Mouse (Mus musculus) megakaryocyte, embryonic 14.5 days (primary cell): ENCODE results near the gene Vmn2r100. TPM values are rescaled to one million over a fixed set of nuclear protein-coding genes. Genes with fewer than 3 reads are reported as not detected.

ENCODE experiments used
- H3K27me3 ChIP-seq: replicated peaks from 2 replicates; pipeline ENCODE3; 2012; ENCODE audit warnings: inconsistent platforms
- H3K36me3 ChIP-seq: replicated peaks from 2 replicates; pipeline ENCODE3; 2012; ENCODE audit warnings: low read length, inconsistent platforms, mixed read lengths
- H3K4me1 ChIP-seq: 2 replicates; pipeline ENCODE4 v1.6.1; 2012; ENCODE audit warnings: inconsistent platforms
- H3K4me3 ChIP-seq: replicated peaks from 2 replicates; pipeline ENCODE3; 2012; ENCODE audit warnings: moderate library complexity, mild to moderate bottlenecking, inconsistent platforms
- H3K9me3 ChIP-seq: 2 replicates; pipeline ENCODE4 v1.6.1; 2012; ENCODE audit warnings: inconsistent platforms
- FLI1 ChIP-seq: IDR thresholded peaks from 2 replicates; pipeline ENCODE4 v1.6.1; 2012; ENCODE audit warnings: low read length, inconsistent platforms, mixed read lengths
- GATA1 ChIP-seq: IDR thresholded peaks from 3 replicates; pipeline ENCODE4 v1.6.1; 2012; ENCODE audit warnings: mixed read lengths, low read length, inconsistent platforms, borderline replicate concordance
- polyA plus RNA-seq: library from polyadenylated mRNA; stranded (reverse); fragments of >175 nt; gene quantifications from 2 replicates; pipeline ENCODE4 v1.2.3, GENCODE M21; 2012; ENCODE audit warnings: low replicate concordance; ENCODE audit not compliant: insufficient read depth

Vmn2r100 gene
- not detected in 2 replicates for polyA plus RNA-seq

DNA sequence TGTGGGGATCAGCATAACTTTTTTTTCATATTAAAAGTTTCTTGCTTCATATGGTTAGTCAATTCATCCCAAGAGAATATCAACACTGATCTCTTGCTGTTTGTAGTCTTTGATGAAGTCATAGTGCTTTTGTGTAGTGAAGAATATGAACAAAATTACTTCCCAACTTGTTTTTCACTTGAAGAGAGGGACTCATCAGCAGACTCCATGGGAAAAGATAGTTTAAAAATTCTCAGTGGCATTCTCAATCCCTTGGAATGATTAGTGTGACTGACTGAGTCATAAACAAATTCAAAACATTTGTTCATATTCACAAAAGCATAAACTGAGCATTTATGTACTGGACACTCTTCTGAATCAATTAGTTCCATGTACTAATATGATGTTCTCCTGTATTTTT lies at the start of gene Vmn2r100:
Vmn2r100 (plus strand) TSS at position 301 of the 400 bp plus-strand sequence.
- no peaks in the 10 kb centered on the region for H3K27me3 ChIP-seq
- no peaks in the 10 kb centered on the region for H3K4me1 ChIP-seq
- no peak within 1 kb of the TSS for H3K4me3 ChIP-seq
- H3K9me3 ChIP-seq: no peaks in the 10 kb centered on the region
- no peaks in the 10 kb centered on the region for H3K36me3 ChIP-seq
- TF ChIP-seq FLI1 (no peak), GATA1 (no peak)

DNA sequence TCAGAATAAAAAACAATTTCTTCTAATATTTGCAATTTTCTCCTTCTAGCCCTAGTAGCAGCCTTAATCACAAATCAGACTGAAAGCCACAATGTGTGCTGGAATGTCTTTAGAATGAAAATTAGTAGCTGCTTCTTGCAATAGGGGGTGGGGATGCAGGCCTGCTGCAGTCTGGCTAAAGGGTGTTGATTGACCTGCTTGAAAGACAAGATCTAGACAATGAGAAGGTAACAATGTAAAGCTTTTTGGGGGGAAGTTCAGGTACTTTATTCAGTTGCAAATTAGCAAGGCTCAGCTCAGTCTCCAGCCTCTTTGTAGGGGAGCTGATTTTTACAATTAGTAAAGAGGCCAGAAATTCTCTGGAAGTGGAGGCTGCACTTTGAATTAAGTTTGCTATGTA lies 21.7 kb upstream of the Vmn2r100 start:
- TF ChIP-seq FLI1 (no peak), GATA1 (no peak)
- Histone ChIP-seq H3K27me3 (no peaks in the 10 kb centered on the region), H3K9me3 (peaks cover 13% of the 10 kb centered on the region)

DNA sequence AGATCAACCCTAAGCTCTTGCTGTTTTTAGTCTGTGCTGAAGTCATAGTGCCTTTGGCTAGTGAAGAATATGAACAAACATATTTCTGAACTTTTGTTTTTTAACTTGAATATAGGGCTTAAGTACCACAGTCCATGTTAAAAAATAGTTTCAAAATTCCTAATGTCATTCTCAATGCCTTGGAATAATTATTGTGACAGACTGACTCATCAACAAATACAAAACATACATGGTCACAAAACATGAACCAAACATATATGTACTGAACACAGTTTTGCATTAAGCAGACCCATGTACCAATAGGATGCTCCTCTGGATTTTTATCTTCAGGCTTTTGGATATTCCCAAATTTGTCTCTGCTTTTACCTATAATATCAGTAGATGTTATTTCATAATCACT lies 72.4 kb downstream of the Vmn2r100 start, which contains the start of gene Vmn2r101:
Vmn2r101 (plus strand) TSS at position 301 of the 400 bp plus-strand sequence.
- no peak within 1 kb of the TSS for H3K4me3 ChIP-seq
- TF ChIP-seq GATA1 (no peak), FLI1 (no peak)
- no peaks in the 10 kb centered on the region for H3K4me1 ChIP-seq
- H3K9me3 ChIP-seq: no peaks in the 10 kb centered on the region
- no peaks in the 10 kb centered on the region for H3K36me3 ChIP-seq
- no peaks in the 10 kb centered on the region for H3K27me3 ChIP-seq

More for the DNA sequence above, 21.7 kb upstream of the Vmn2r100 start:
- H3K4me3 ChIP-seq: no peak overlapping the region
- no peaks in the 10 kb centered on the region for H3K36me3 ChIP-seq
- no peaks in the 10 kb centered on the region for H3K4me1 ChIP-seq

Other genes with a start within 250 kb of the Vmn2r100 start
- not detected in 2 replicates for gene Vmn2r99, start 142.8 kb upstream of the Vmn2r100 start, polyA plus RNA-seq
- gene Vmn2r101, start 72.5 kb downstream of the Vmn2r100 start, polyA plus RNA-seq: not detected in 2 replicates
- 0.02 TPM in 1 of 2 replicates, not detected in the other for gene Vmn2r102, start 155.6 kb downstream of the Vmn2r100 start, polyA plus RNA-seq